Mouse (Mus musculus) stomach, postnatal 0 days (tissue): Measurements from ENCODE around the gene Hoxa1.

Experiments
- CTCF ChIP-seq: IDR thresholded peaks from 2 replicates; pipeline ENCODE4 v1.5.1; 2016; ENCODE audit warnings: antibody characterized with exemption, low read depth, mild to moderate bottlenecking, moderate library complexity
- EP300 ChIP-seq: optimal IDR thresholded peaks from 2 replicates; pipeline ENCODE3; 2016; ENCODE audit warnings: antibody characterized with exemption

DNA sequence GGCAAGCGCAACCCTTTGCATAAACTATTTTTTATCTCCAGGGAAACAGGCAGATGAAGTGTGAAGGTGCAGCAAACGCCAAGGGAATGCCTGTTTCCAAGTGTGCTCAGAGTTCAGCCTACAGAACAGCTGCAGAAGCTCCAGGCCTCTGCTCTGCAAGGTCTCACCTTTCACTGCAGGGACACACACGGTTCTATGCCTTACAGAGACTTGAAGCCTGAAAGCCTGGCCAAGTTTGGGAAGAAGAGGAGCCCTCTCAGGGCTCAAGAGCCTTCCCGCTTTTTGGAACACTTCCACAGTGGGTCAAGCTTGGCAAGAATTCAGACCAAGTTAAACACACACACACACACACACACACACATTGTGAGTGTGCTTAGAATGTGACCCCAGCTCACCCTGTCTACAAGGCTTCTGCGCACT is 31.1 kb upstream of the Hoxa1 start:
- TF ChIP-seq CTCF (no peak), EP300 (no peak)
